23 mouse cellular contexts compared by ENCODE assay signal in the genomic region with DNA sequence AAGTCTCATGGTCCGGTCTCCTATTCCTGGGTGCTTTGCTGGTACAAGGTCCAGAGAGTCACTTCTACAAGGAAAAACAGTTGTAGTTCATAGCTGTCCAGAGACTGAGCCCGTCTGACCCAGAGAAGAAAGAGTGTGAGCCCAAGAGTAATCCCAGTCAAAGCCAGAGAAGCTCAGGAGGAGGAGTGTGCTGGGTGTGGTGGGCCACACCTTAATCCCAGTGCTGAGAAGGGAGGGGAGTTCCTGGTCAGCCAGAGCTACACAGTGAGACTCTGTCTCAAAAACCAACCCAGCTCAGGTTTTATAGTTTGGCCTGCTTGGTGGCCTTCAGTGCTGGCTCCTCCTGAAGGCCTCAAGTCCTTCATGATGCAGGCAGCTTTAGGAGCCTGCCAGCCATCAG. TPM values are rescaled to one million over a fixed set of nuclear protein-coding genes. Genes with fewer than 3 reads are reported as not detected.
A peak's percentile ranks its signal among the peaks of the same experiment; 100 is the strongest.
DNase-seq lines count a peak whose midpoint lies in the region; ATAC-seq and TF ChIP-seq lines count a peak whose summit lies in the region.
"Had no signal": no experiment of that assay in that cellular context is flagged by ENCODE, and none has a peak within 500 bp of the region (broad histone marks: within the 10 kb centered on the region; RNA-seq: fewer than 3 reads in every experiment).

No protein-coding gene starts in this region.

- 86% methylated on average over 2 of the region's 2 CpGs for WGBS in intestine, embryonic 15.5 days
- WGBS in intestine, embryonic 16.5 days, result 76% methylated on average over 2 of the region's 2 CpGs
- 91% methylated on average over 2 of the region's 2 CpGs for WGBS in neural tube, embryonic 11.5 days
- WGBS in kidney, embryonic 15.5 days, result 81% methylated on average over 2 of the region's 2 CpGs

- no peak overlapping the region for H3K4me3 ChIP-seq in intestine, embryonic 15.5 days (replicated peaks)
- H3K4me3 ChIP-seq in intestine, embryonic 16.5 days (ENCODE audit: low read length), result no peak overlapping the region
- H3K4me3 ChIP-seq in neural tube, embryonic 11.5 days (ENCODE audit: low read depth, low read length), result no peak overlapping the region
- H3K4me3 ChIP-seq in myocyte, result no peak overlapping the region
- no peak overlapping the region for H3K4me3 ChIP-seq in kidney, embryonic 15.5 days (replicated peaks)
- H3K4me3 ChIP-seq: forebrain, embryonic 13.5 days; heart, embryonic 10.5 days; hindbrain, embryonic 15.5 days; lung, embryonic 15.5 days; midbrain, embryonic 10.5 days had no signal

- DNase-seq in neural tube, embryonic 11.5 days (ENCODE audit: low spot score), result no peak
- no peak for DNase-seq in neural tube, embryonic 10.5 days (ENCODE audit: extremely low spot score, low spot score)
- no peak for DNase-seq in spleen, postnatal 14 days (ENCODE audit: low spot score in 2 of 2)
- DNase-seq: adrenal gland, postnatal 10 days; cerebellum, adult 18-20 months; cerebellum, postnatal 14 days; kidney, postnatal 36 days; spleen, adult 18-20 months; thymus, adult 2 months; thymus, postnatal 4 days had no signal

- peaks cover 18% of the 10 kb centered on the region for H3K4me1 ChIP-seq in intestine, embryonic 15.5 days (replicated peaks)
- peaks cover 16% of the 10 kb centered on the region for H3K4me1 ChIP-seq in intestine, embryonic 16.5 days (ENCODE audit: control insufficient read depth, insufficient read depth, low read length)
- H3K4me1 ChIP-seq in neural tube, embryonic 11.5 days (ENCODE audit: control insufficient read depth, insufficient read depth, low read length), result no peaks in the 10 kb centered on the region
- H3K4me1 ChIP-seq in kidney, embryonic 15.5 days, result peaks cover 19% of the 10 kb centered on the region
- H3K4me1 ChIP-seq: hindbrain, embryonic 15.5 days; midbrain, embryonic 10.5 days had no signal

- no peak overlapping the region for H3K4me2 ChIP-seq in intestine, embryonic 15.5 days (replicated peaks)
- no peak overlapping the region for H3K4me2 ChIP-seq in intestine, embryonic 16.5 days (ENCODE audit: low read depth, low read length)
- H3K4me2 ChIP-seq in neural tube, embryonic 11.5 days (ENCODE audit: low read depth), result no peak overlapping the region
- no peak overlapping the region for H3K4me2 ChIP-seq in myocyte (ENCODE audit: low read depth)
- no peak overlapping the region for H3K4me2 ChIP-seq in kidney, embryonic 15.5 days
- H3K4me2 ChIP-seq: forebrain, embryonic 13.5 days; hindbrain, embryonic 15.5 days; lung, embryonic 15.5 days had no signal

- 0 out of 2 replicates have a peak, but pooled peaks have one; percentile 11 for ATAC-seq in intestine, embryonic 15.5 days
- ATAC-seq in intestine, embryonic 16.5 days, result no peak
- no peak for ATAC-seq in neural tube, embryonic 11.5 days (ENCODE audit: insufficient read depth, low FRiP score, low TSS enrichment)
- no peak for ATAC-seq in kidney, embryonic 15.5 days (replicated peaks; ENCODE audit: low FRiP score)
- ATAC-seq: activated CD4-positive, CD25-positive, alpha-beta regulatory T cell, adult 4 months; CD4-positive, CD25-positive, alpha-beta regulatory T cell, adult 4 months; forebrain, embryonic 13.5 days; Patski had no signal

- H3K27me3 ChIP-seq in intestine, embryonic 15.5 days (replicated peaks), result no peaks in the 10 kb centered on the region
- H3K27me3 ChIP-seq in intestine, embryonic 16.5 days (replicated peaks; ENCODE audit: control insufficient read depth, insufficient read depth, low read length), result no peaks in the 10 kb centered on the region
- no peaks in the 10 kb centered on the region for H3K27me3 ChIP-seq in neural tube, embryonic 11.5 days (ENCODE audit: control insufficient read depth, insufficient read depth, low read length)
- H3K27me3 ChIP-seq in myocyte (ENCODE audit: control insufficient read depth, insufficient read depth, insufficient read length), result no peaks in the 10 kb centered on the region
- no peaks in the 10 kb centered on the region for H3K27me3 ChIP-seq in kidney, embryonic 15.5 days
- H3K27me3 ChIP-seq: forebrain, embryonic 13.5 days; hindbrain, embryonic 15.5 days; lung, embryonic 15.5 days; Patski had no signal

- H3K27ac ChIP-seq in intestine, embryonic 15.5 days, result no peak overlapping the region
- H3K27ac ChIP-seq in intestine, embryonic 16.5 days (ENCODE audit: low read length), result no peak overlapping the region
- 0 out of 2 replicates have a peak overlapping the region, but pooled peaks have one; percentile 6 for H3K27ac ChIP-seq in neural tube, embryonic 11.5 days (ENCODE audit: low read depth, low read length)
- H3K27ac ChIP-seq in kidney, embryonic 15.5 days, result no peak overlapping the region
- H3K27ac ChIP-seq: forebrain, embryonic 13.5 days; heart, embryonic 10.5 days; hindbrain, embryonic 15.5 days; lung, embryonic 15.5 days; midbrain, embryonic 10.5 days had no signal

- H3ac ChIP-seq in myocyte (ENCODE audit: control insufficient read depth, insufficient read length), result no peak overlapping the region

- H3K79me2 ChIP-seq in myocyte (ENCODE audit: control insufficient read depth, insufficient read depth), result peaks cover 40% of the 10 kb centered on the region

- peaks cover 51% of the 10 kb centered on the region for H3K36me3 ChIP-seq in intestine, embryonic 15.5 days
- H3K36me3 ChIP-seq in intestine, embryonic 16.5 days (ENCODE audit: control insufficient read depth, insufficient read depth, low read length), result peaks cover 47% of the 10 kb centered on the region
- peaks cover 9% of the 10 kb centered on the region for H3K36me3 ChIP-seq in neural tube, embryonic 11.5 days (ENCODE audit: control insufficient read depth, insufficient read depth, low read length)
- peaks cover 70% of the 10 kb centered on the region for H3K36me3 ChIP-seq in myocyte (ENCODE audit: control insufficient read depth, insufficient read depth)
- peaks cover 92% of the 10 kb centered on the region for H3K36me3 ChIP-seq in kidney, embryonic 15.5 days

- TF ChIP-seq POLR2A in myocyte (IDR thresholded peaks at IDR 0.05; ENCODE audit: insufficient read length, low read depth), result no peak

- no peaks in the 10 kb centered on the region for H3K9me3 ChIP-seq in intestine, embryonic 15.5 days
- H3K9me3 ChIP-seq in intestine, embryonic 16.5 days (ENCODE audit: control insufficient read depth, low read length), result no peaks in the 10 kb centered on the region
- H3K9me3 ChIP-seq in neural tube, embryonic 11.5 days (ENCODE audit: control insufficient read depth, low read length), result no peaks in the 10 kb centered on the region
- no peaks in the 10 kb centered on the region for H3K9me3 ChIP-seq in kidney, embryonic 15.5 days (replicated peaks)
- H3K9me3 ChIP-seq: forebrain, embryonic 13.5 days; G1E; heart, embryonic 10.5 days; hindbrain, embryonic 15.5 days; lung, embryonic 15.5 days; midbrain, embryonic 10.5 days had no signal

- H3K9ac ChIP-seq in intestine, embryonic 15.5 days, result no peak overlapping the region
- no peak overlapping the region for H3K9ac ChIP-seq in intestine, embryonic 16.5 days (ENCODE audit: low read depth, low read length)
- no peak overlapping the region for H3K9ac ChIP-seq in neural tube, embryonic 11.5 days (ENCODE audit: low read length)
- no peak overlapping the region for H3K9ac ChIP-seq in kidney, embryonic 15.5 days
- H3K9ac ChIP-seq: forebrain, embryonic 13.5 days; hindbrain, embryonic 15.5 days; lung, embryonic 15.5 days had no signal

TF ChIP-seq in myocyte, 11 proteins besides CTCF, POLR2A, EP300 and RAD21:
- no peak for TF ChIP-seq TCF3 (IDR thresholded peaks at IDR 0.05; ENCODE audit: insufficient read length, low read depth)
- peak; percentile 26 for TF ChIP-seq POLR2AphosphoS2 (IDR thresholded peaks at IDR 0.05; ENCODE audit: insufficient read length, low read depth)
- no peak for TF ChIP-seq MYOG (IDR thresholded peaks at IDR 0.05; ENCODE audit: control insufficient read depth in 1 of 3, insufficient read depth in 1 of 3, insufficient read length in 2 of 3, low read depth in 2 of 3)
- TF ChIP-seq SRF (IDR thresholded peaks at IDR 0.05; ENCODE audit: control insufficient read depth, insufficient read length, low read depth), result no peak
- TF ChIP-seq CEBPB (IDR thresholded peaks at IDR 0.05; ENCODE audit: insufficient read depth, poor library complexity, severe bottlenecking), result no peak
- no peak for TF ChIP-seq USF1 (IDR thresholded peaks at IDR 0.05; ENCODE audit: low read depth)
- TF ChIP-seq MAX (IDR thresholded peaks at IDR 0.05; ENCODE audit: low read depth), result no peak

RNA-seq across cellular contexts. Expression of gene Klf3, which starts 18.1 kb away (rescaled TPM):
- polyA plus RNA-seq in intestine, embryonic 15.5 days (2015; fragmentation: Nextera tagmentation; extraction: Ambion mirVana), result 87.6 and 91.8 TPM in 2 replicates
- polyA plus RNA-seq in intestine, embryonic 16.5 days (2015; fragmentation: Nextera tagmentation; extraction: Ambion mirVana), result 68.1 and 71.9 TPM in 2 replicates
- polyA plus RNA-seq in neural tube, embryonic 11.5 days (2014; fragmentation: Nextera tagmentation; extraction: Ambion mirVana), result 34.1 and 36.1 TPM in 2 replicates
- polyA plus RNA-seq in myocyte (2012; fragmentation: generic; extraction: Trizol), result 27.4 TPM
- polyA plus RNA-seq in kidney, embryonic 15.5 days (2015; fragmentation: Nextera tagmentation; extraction: Ambion mirVana), result 62.2 and 63.6 TPM in 2 replicates
